Mouse (Mus musculus) C2C12 (cell line): ENCODE results near the gene Pde11a.

ENCODE experiments used
- CTCF ChIP-seq: IDR thresholded peaks from one replicate; pipeline ENCODE4 v1.5.1; 2011; ENCODE audit not compliant: control insufficient read depth, insufficient read depth, insufficient read length
- FOSL1 ChIP-seq: IDR thresholded peaks from one replicate; pipeline ENCODE4 v1.8.0; 2011; ENCODE audit warnings: mild to moderate bottlenecking, low read length; ENCODE audit not compliant: poor library complexity, insufficient read depth, severe bottlenecking
- MAX ChIP-seq: IDR thresholded peaks from one replicate; pipeline ENCODE4 v1.6.1; 2011; ENCODE audit warnings: mild to moderate bottlenecking, control low read depth
- USF1 ChIP-seq: IDR thresholded peaks from one replicate; pipeline ENCODE4 v1.6.1; 2011; ENCODE audit warnings: low read depth, mild to moderate bottlenecking, control low read depth, moderate library complexity

GRCm38 (mm10) chr2:75963211-75963840 lies 375.2 kb downstream of the Pde11a start:
- TF ChIP-seq CTCF (no peak), FOSL1 (no peak), MAX (no peak), USF1 (no peak)
